Mouse (Mus musculus): Measurements from ENCODE around the gene Pth1r. TPM values are rescaled to one million over a fixed set of nuclear protein-coding genes. Genes with fewer than 3 reads are reported as not detected.

The Pth1r gene
- polyA plus RNA-seq, 1 experiment from 2014 or later: 37.8 TPM

DNA sequence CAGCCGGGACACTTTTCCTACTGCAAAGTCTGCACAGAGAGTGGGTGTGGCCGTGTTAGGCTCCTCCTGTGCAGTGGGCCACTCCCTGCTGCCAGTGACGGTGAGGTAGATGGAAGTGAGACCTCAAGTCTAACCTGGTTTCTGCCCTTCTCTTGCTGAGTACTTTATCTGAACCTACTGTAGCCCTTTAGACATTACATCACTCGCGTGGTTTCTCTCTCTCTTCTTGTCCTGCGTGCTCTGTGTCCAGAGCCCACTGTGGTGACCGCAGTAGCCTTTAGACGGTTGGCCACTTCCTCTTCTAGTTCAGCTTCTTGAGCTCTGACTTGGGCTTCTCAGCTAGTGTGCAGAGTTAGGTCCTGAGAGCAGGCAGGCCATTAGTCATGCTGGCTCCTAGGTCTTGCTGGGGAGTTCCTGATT is 70.4 kb downstream of the Pth1r start:
- H3K9me3 ChIP-seq (replicated peaks; ENCODE audit: control insufficient read depth, low read length): no peaks in the 10 kb centered on the region
- H3K4me1 ChIP-seq (ENCODE audit: control insufficient read depth, insufficient read depth, low read length): no peaks in the 10 kb centered on the region
- no peak overlapping the region for H3K4me2 ChIP-seq (ENCODE audit: low read depth, low read length)
- no peaks in the 10 kb centered on the region for H3K36me3 ChIP-seq (replicated peaks; ENCODE audit: control insufficient read depth, insufficient read depth, low read depth, low read length)
- ATAC-seq (replicated peaks; ENCODE audit: insufficient number of reproducible peaks, low FRiP score, low TSS enrichment, low read depth) (no peak), DNase-seq (ENCODE audit: low spot score) (no peak)
- no peaks in the 10 kb centered on the region for H3K27me3 ChIP-seq (ENCODE audit: control insufficient read depth, insufficient read depth, low read length)
- H3K4me3 ChIP-seq (ENCODE audit: low read depth, low read length): no peak overlapping the region
- WGBS: 87% methylated on average over 8 of the region's 8 CpGs
- no peak overlapping the region for H3K9ac ChIP-seq (replicated peaks; ENCODE audit: low read length)
- H3K27ac ChIP-seq (replicated peaks; ENCODE audit: low read depth, low read length): no peak overlapping the region

DNA sequence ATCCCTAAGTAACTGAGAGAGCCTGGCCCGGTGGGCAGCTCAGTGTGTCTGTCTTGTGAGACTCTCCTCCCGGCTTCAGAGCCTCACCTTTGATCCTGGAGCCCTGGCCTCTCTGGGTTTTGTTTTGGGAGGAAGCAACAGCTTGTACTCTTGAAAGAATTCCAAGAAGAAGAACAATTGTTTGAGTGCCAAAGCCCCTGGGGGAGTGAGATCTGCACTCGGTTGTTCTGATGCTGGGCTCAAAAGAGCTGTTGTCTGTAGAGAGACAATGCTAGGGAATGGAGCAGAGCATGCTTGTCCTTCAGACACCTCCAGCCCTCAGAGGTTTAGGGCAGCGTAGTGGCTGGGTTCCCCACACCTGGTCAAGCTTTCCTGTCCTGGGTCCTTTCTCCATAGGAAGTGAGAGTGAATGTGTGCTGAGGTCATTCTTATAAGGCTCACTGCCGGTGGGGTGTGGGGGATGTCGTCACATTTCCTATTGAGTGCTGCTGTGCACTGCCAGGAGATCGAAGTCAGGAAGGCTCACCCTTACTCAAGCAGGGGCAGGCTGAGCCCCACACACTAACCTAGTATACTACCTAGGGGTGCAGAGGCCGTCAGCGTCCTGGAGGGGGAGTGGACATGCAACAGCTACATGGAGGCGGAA is 73.7 kb downstream of the Pth1r start:
- no peak overlapping the region for H3K27ac ChIP-seq (replicated peaks; ENCODE audit: low read depth, low read length)
- no peaks in the 10 kb centered on the region for H3K27me3 ChIP-seq (ENCODE audit: control insufficient read depth, insufficient read depth, low read length)
- H3K4me3 ChIP-seq (ENCODE audit: low read depth, low read length): no peak overlapping the region
- H3K9ac ChIP-seq (replicated peaks; ENCODE audit: low read length): no peak overlapping the region
- no peak overlapping the region for H3K4me2 ChIP-seq (ENCODE audit: low read depth, low read length)
- H3K36me3 ChIP-seq (replicated peaks; ENCODE audit: control insufficient read depth, insufficient read depth, low read depth, low read length): no peaks in the 10 kb centered on the region
- no peaks in the 10 kb centered on the region for H3K9me3 ChIP-seq (replicated peaks; ENCODE audit: control insufficient read depth, low read length)
- ATAC-seq (replicated peaks; ENCODE audit: insufficient number of reproducible peaks, low FRiP score, low TSS enrichment, low read depth): no peak
- WGBS: 60% methylated on average over 10 of the region's 10 CpGs
- H3K4me1 ChIP-seq (ENCODE audit: control insufficient read depth, insufficient read depth, low read length): no peaks in the 10 kb centered on the region
- no peak for DNase-seq (ENCODE audit: low spot score)

DNA sequence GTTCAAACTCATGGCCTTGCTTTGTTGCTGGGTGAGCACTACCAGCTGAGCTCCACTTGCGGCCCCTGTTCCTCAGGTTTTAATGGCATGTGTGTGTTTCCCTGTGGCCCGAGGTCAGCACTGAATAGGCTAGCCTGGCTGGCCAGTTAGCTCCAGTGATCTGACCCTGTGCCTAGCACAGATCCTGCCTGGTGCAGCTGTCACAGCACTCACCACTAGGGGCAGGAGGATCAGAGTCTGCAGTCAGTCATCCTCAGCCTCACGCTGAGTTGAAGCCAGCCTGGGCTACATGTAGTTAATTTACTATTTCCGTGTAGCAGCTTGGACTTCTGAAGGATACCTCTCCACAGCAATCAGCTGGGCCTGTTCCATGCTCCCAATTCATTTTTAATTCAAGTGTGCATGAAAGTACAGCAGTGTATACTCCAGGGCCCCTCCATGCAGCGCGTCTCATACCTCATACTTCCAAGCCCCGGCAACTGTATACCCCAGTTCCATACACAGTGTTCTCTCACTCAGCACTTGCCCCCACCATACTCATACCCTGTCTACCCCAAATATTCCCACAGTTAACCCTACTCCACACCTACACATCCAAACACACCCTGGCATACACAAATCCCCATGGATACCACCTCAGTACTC is 74.4 kb downstream of the Pth1r start:
- H3K27ac ChIP-seq (replicated peaks; ENCODE audit: low read depth, low read length): no peak overlapping the region
- no peaks in the 10 kb centered on the region for H3K27me3 ChIP-seq (ENCODE audit: control insufficient read depth, insufficient read depth, low read length)
- ATAC-seq (replicated peaks; ENCODE audit: insufficient number of reproducible peaks, low FRiP score, low TSS enrichment, low read depth) (peak; percentile 20; the same call in 1 of the 2 replicates), DNase-seq (ENCODE audit: low spot score) (no peak)
- H3K4me3 ChIP-seq (ENCODE audit: low read depth, low read length): no peak overlapping the region
- 64% methylated on average over 7 of the region's 7 CpGs for WGBS
- no peak overlapping the region for H3K9ac ChIP-seq (replicated peaks; ENCODE audit: low read length)
- H3K4me2 ChIP-seq (ENCODE audit: low read depth, low read length): no peak overlapping the region
- no peaks in the 10 kb centered on the region for H3K36me3 ChIP-seq (replicated peaks; ENCODE audit: control insufficient read depth, insufficient read depth, low read depth, low read length)
- H3K9me3 ChIP-seq (replicated peaks; ENCODE audit: control insufficient read depth, low read length): no peaks in the 10 kb centered on the region
- H3K4me1 ChIP-seq (ENCODE audit: control insufficient read depth, insufficient read depth, low read length): no peaks in the 10 kb centered on the region

Other genes starting within 250 kb of the Pth1r start
- 49.8 and 51.1 TPM in 2 replicates for gene Setd2, start 214.5 kb downstream of the Pth1r start, polyA plus RNA-seq (2014; fragmentation: Nextera tagmentation; extraction: Ambion mirVana)
- 25.1 and 29.2 TPM in 2 replicates for gene Nradd, start 122.7 kb downstream of the Pth1r start, polyA plus RNA-seq (2014; fragmentation: Nextera tagmentation; extraction: Ambion mirVana)
- 0.70 and 0.71 TPM in 2 replicates for gene Nbeal2, start 93.0 kb downstream of the Pth1r start, polyA plus RNA-seq (2014; fragmentation: Nextera tagmentation; extraction: Ambion mirVana)
- gene Ccdc12, start 90.6 kb downstream of the Pth1r start, polyA plus RNA-seq (2014; fragmentation: Nextera tagmentation; extraction: Ambion mirVana): 117 and 118 TPM in 2 replicates
- gene Myl3, start 5.3 kb downstream of the Pth1r start, polyA plus RNA-seq (2014; fragmentation: Nextera tagmentation; extraction: Ambion mirVana): 2.8 and 14.9 TPM in 2 replicates
- not detected in 2 replicates for gene Prss42, start 51.0 kb upstream of the Pth1r start, polyA plus RNA-seq (2014; fragmentation: Nextera tagmentation; extraction: Ambion mirVana)
- gene Prss44, start 66.8 kb upstream of the Pth1r start, polyA plus RNA-seq (2014; fragmentation: Nextera tagmentation; extraction: Ambion mirVana): not detected in 2 replicates
- not detected in 2 replicates for gene Prss43, start 79.5 kb upstream of the Pth1r start, polyA plus RNA-seq (2014; fragmentation: Nextera tagmentation; extraction: Ambion mirVana)
- not detected in 2 replicates for gene Prss45, start 87.4 kb upstream of the Pth1r start, polyA plus RNA-seq (2014; fragmentation: Nextera tagmentation; extraction: Ambion mirVana)
- not detected in 2 replicates for gene Prss46, start 97.4 kb upstream of the Pth1r start, polyA plus RNA-seq (2014; fragmentation: Nextera tagmentation; extraction: Ambion mirVana)
- 0.26 and 0.69 TPM in 2 replicates for gene Prss50, start 110.8 kb upstream of the Pth1r start, polyA plus RNA-seq (2014; fragmentation: Nextera tagmentation; extraction: Ambion mirVana)
- gene Als2cl, start 132.7 kb upstream of the Pth1r start, polyA plus RNA-seq (2014; fragmentation: Nextera tagmentation; extraction: Ambion mirVana): 1.1 TPM in 2 replicates
- 0.13 and 0.29 TPM in 2 replicates for gene Tmie, start 133.0 kb upstream of the Pth1r start, polyA plus RNA-seq (2014; fragmentation: Nextera tagmentation; extraction: Ambion mirVana)
- not detected in 2 replicates for gene Fam240a, start 169.7 kb upstream of the Pth1r start, polyA plus RNA-seq (2014; fragmentation: Nextera tagmentation; extraction: Ambion mirVana)
- gene Tdgf1, start 199.0 kb upstream of the Pth1r start, polyA plus RNA-seq (2014; fragmentation: Nextera tagmentation; extraction: Ambion mirVana): not detected in 2 replicates
- gene Lrrc2, start 204.4 kb upstream of the Pth1r start, polyA plus RNA-seq (2014; fragmentation: Nextera tagmentation; extraction: Ambion mirVana): 0.20 and 0.74 TPM in 2 replicates
- 0.13 and 0.28 TPM in 2 replicates for gene Rtp3, start 243.4 kb upstream of the Pth1r start, polyA plus RNA-seq (2014; fragmentation: Nextera tagmentation; extraction: Ambion mirVana)